Mouse (Mus musculus): Measurements from ENCODE around the gene Nsf. TPM values are rescaled to one million over a fixed set of nuclear protein-coding genes. Genes with fewer than 3 reads are reported as not detected.

The Nsf gene
- polyA plus RNA-seq, 2 experiments from 2014 or later, result 47.7 to 60.0 TPM

Other genes starting within 250 kb of the Nsf start
- not detected for gene Wnt9b, start 204.2 kb downstream of the Nsf start, polyA plus RNA-seq (2017; shearing (Covaris generic))
- 1 to 10 TPM; 1.4 to 2.9 TPM for gene Wnt3, start 179.9 kb downstream of the Nsf start, polyA plus RNA-seq (2017; shearing (Covaris generic))
- gene Arf2, start 12.7 kb upstream of the Nsf start, polyA plus RNA-seq (2017; shearing (Covaris generic)), result 10 to 100 TPM; 11.7 to 13.4 TPM
- not detected for gene Crhr1, start 178.8 kb upstream of the Nsf start, polyA plus RNA-seq (2017; shearing (Covaris generic))
- gene Sppl2c, start 232.3 kb upstream of the Nsf start, polyA plus RNA-seq (2017; shearing (Covaris generic)), result not detected